Mouse (Mus musculus) thymus, adult 2 months (tissue): Measurements from ENCODE around the gene Prdx5.

Experiments used
- CTCF ChIP-seq: fragments of 200-500 bp; IDR thresholded peaks from 2 replicates; pipeline ENCODE4 v1.5.1; 2012; ENCODE audit warnings: mild to moderate bottlenecking, control low read depth, low read length, moderate library complexity, borderline replicate concordance; ENCODE audit not compliant: control insufficient read depth, poor library complexity, insufficient read depth; ENCODE audit errors: extremely low read depth
- POLR2A ChIP-seq: fragments of 200-500 bp; IDR thresholded peaks from 2 replicates; pipeline ENCODE4 v1.6.1; 2012; ENCODE audit warnings: mild to moderate bottlenecking, low read length, control low read depth, moderate library complexity; ENCODE audit not compliant: control insufficient read depth, poor library complexity, insufficient read depth; ENCODE audit errors: extremely low read depth

DNA sequence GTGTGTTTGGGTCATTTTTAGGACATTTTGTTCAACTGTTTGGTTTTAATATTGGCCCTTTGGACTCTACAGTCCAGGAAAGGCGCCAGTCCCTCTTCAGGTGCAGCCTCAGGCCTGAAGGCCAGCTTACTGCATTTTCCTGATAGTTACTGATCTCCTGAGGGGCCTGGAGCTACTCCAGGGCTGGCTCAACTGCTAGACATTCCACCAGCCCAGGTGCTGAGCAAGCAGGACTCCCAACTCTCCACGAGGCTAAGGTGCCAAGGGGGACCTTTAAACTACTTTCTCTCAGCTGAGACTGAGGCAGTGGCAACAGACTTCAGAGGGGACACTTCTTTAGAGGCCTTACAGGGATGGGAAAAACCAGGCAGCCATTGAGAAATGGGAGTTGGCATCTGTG is 5.1 kb downstream of the Prdx5 start:
- TF ChIP-seq CTCF (no peak), POLR2A (no peak)
